8 mouse cellular contexts compared by ENCODE assay signal in genomic region chr16:16302369-16303137, GRCm38 (mm10). TPM values are rescaled to one million over a fixed set of nuclear protein-coding genes. Genes with fewer than 3 reads are reported as not detected.
DNase-seq lines count a peak whose midpoint lies in the region; ATAC-seq lines count a peak whose summit lies in the region.

Gene Yars2, plus strand, starts transcription at chr16:16302965.

- peak within 1 kb of the TSS; percentile 93 for H3K27ac ChIP-seq in hindbrain, embryonic 15.5 days (replicated peaks)

- H3K4me2 ChIP-seq in hindbrain, embryonic 15.5 days, result peak within 1 kb of the TSS; percentile 86

- ATAC-seq in hindbrain, embryonic 15.5 days (ENCODE audit: low FRiP score, low read depth), result peak; percentile 99

- under 1% methylated on average over 45 of the region's 50 CpGs for WGBS in hindbrain, embryonic 15.5 days

- peak within 1 kb of the TSS; percentile 64 for H3K9ac ChIP-seq in hindbrain, embryonic 15.5 days

- H3K4me3 ChIP-seq in hindbrain, embryonic 15.5 days, result peak within 1 kb of the TSS; percentile 88

- peaks cover 14% of the 10 kb centered on the region for H3K36me3 ChIP-seq in hindbrain, embryonic 15.5 days

- H3K27me3 ChIP-seq in hindbrain, embryonic 15.5 days, result no peaks in the 10 kb centered on the region

- H3K9me3 ChIP-seq in hindbrain, embryonic 15.5 days, result no peaks in the 10 kb centered on the region

- peak; percentile 96 for DNase-seq in R1 (ENCODE audit: low read depth, low spot score)
- peak; percentile 96 for DNase-seq in cerebellum, postnatal 25 days
- peak; percentile 92 to 96 for DNase-seq in frontal cortex, postnatal 36 days (ENCODE audit: low spot score in 2 of 2)
- peak; percentile 89 for DNase-seq in left cerebral cortex, adult 11 months (ENCODE audit: low spot score)
- DNase-seq in lung, postnatal 4 days, result peak; percentile 92 to 95
- peak; percentile 84 for DNase-seq in retina, postnatal 7 days (ENCODE audit: low read depth, low spot score)
- DNase-seq in urinary bladder, adult 2 months (ENCODE audit: low spot score), result peak; percentile 85

- peaks cover 20% of the 10 kb centered on the region for H3K4me1 ChIP-seq in hindbrain, embryonic 15.5 days (replicated peaks)

RNA-seq across cellular contexts. Expression of gene Yars2, which starts in this region (rescaled TPM):
- 32.4 and 32.5 TPM in 2 replicates for polyA plus RNA-seq in hindbrain, embryonic 15.5 days (2015; fragmentation: Nextera tagmentation; extraction: Ambion mirVana)
- polyA plus RNA-seq in urinary bladder, adult 2 months (2012; rRNA removed), result 15.0 and 19.2 TPM in 2 replicates

Comparison
In these comparisons a context has a peak if more than half of its experiments do, and no peak if none do; other contexts are left out.
1. Peak in every context shown above with its lines: DNase-seq, ATAC-seq, H3K4me3 ChIP-seq and H3K27ac ChIP-seq.